Mouse (Mus musculus) adrenal gland, postnatal 0 days (tissue): ENCODE measurements around the gene Pygl. TPM values are rescaled to one million over a fixed set of nuclear protein-coding genes. Genes with fewer than 3 reads are reported as not detected.

Experiments
- polyA plus RNA-seq: library from polyadenylated mRNA; unstranded; fragments of >200 nt; fragmentation: Nextera tagmentation; extraction: Ambion mirVana; gene quantifications from 2 replicates; pipeline ENCODE4 v1.2.1, GENCODE M21; 2015

Gene Pygl
- 30.2 and 33.4 TPM in 2 replicates for polyA plus RNA-seq

GRCm38 (mm10) chr12:70231294-70231693 lies at the start of gene Pygl:
Gene Pygl, minus strand, starts transcription at chr12:70231488.

DNA sequence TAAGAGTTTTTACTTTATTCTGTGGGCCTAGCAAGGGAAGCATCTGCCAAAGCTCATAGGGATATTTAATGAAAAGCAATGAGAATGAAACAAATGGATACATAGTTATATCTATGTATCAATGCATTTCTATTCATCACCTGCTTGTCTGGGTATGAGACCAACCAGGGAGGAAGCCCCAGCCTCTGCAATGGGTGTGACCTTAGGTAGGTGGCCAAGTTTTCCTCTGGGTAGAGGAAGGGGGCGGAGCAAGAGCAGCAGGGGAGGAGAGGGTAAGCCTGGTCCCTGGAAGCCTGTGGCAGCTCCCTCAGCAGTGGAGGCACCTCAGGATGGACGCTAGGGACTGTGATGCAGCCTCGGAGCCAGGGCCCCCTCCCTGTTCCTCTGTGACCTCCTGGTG lies 77.4 kb downstream of the Pygl start, which contains the start of gene Abhd12b:
Gene Abhd12b (plus strand): TSS at position 301 of the 400 bp plus-strand sequence.

Other genes with a start within 250 kb of the Pygl start
- gene Sav1, start 244.5 kb downstream of the Pygl start, polyA plus RNA-seq, result 4.8 and 6.1 TPM in 2 replicates
- gene Nin, start 117.8 kb downstream of the Pygl start, polyA plus RNA-seq, result 3.6 and 5.0 TPM in 2 replicates
- 0.09 TPM in 1 of 2 replicates, not detected in the other for gene Abhd12b, start 77.3 kb downstream of the Pygl start, polyA plus RNA-seq
- 2.1 and 3.1 TPM in 2 replicates for gene Trim9, start 116.1 kb upstream of the Pygl start, polyA plus RNA-seq
- 94.0 and 119 TPM in 2 replicates for gene Tmx1, start 221.6 kb upstream of the Pygl start, polyA plus RNA-seq